8 mouse cellular contexts compared by ENCODE assay signal in genomic region chr9:108305629-108306520, GRCm38 (mm10). TPM values are rescaled to one million over a fixed set of nuclear protein-coding genes. Genes with fewer than 3 reads are reported as not detected.
A peak's percentile ranks its signal among the peaks of the same experiment; 100 is the strongest.
DNase-seq lines count a peak whose midpoint lies in the region; ATAC-seq and TF ChIP-seq lines count a peak whose summit lies in the region.

TSS of gene Rhoa (plus strand) at chr9:108306129.
TSS of gene Tcta (minus strand) at chr9:108306160.

- WGBS in kidney, embryonic 14.5 days = under 1% methylated on average over 77 of the region's 81 CpGs
- under 1% methylated on average over 79 of the region's 81 CpGs for WGBS in limb, embryonic 15.5 days

- H3K4me1 ChIP-seq in bone marrow macrophage, adult 2 months (ENCODE audit: control insufficient read depth, insufficient read depth, low read length) = peaks cover 15% of the 10 kb centered on the region
- H3K4me1 ChIP-seq in embryonic fibroblast, embryonic 13.5 days (ENCODE audit: control insufficient read depth, insufficient read depth, low read length) = no peaks in the 10 kb centered on the region; the same call in 1 of the 2 replicates
- H3K4me1 ChIP-seq in kidney, embryonic 14.5 days (ENCODE audit: control insufficient read depth, insufficient read depth, low read length) = peaks cover 24% of the 10 kb centered on the region
- H3K4me1 ChIP-seq in limb, embryonic 15.5 days = peaks cover 19% of the 10 kb centered on the region

- H3K4me3 ChIP-seq in bone marrow macrophage, adult 2 months (ENCODE audit: insufficient read depth, low read length) = peak within 1 kb of the TSS; percentile 94
- H3K4me3 ChIP-seq in embryonic fibroblast, embryonic 13.5 days (ENCODE audit: insufficient read depth, low read length) = peak within 1 kb of the TSS; percentile 78
- H3K4me3 ChIP-seq in kidney, embryonic 14.5 days (ENCODE audit: low read length) = peak within 1 kb of the TSS; percentile 76
- H3K4me3 ChIP-seq in limb, embryonic 15.5 days = peak within 1 kb of the TSS; percentile 89

- peak within 1 kb of the TSS; percentile 95 for H3K9ac ChIP-seq in kidney, embryonic 14.5 days (ENCODE audit: low read depth, low read length)
- H3K9ac ChIP-seq in limb, embryonic 15.5 days = peak within 1 kb of the TSS; percentile 97

- H3K36me3 ChIP-seq in kidney, embryonic 14.5 days (ENCODE audit: control insufficient read depth, insufficient read depth, low read length) = peaks cover 25% of the 10 kb centered on the region
- peaks cover 27% of the 10 kb centered on the region for H3K36me3 ChIP-seq in limb, embryonic 15.5 days

- no peak for TF ChIP-seq CTCF in bone marrow macrophage, adult 2 months (IDR thresholded peaks at IDR 0.05; ENCODE audit: low read depth, low read length)
- TF ChIP-seq CTCF in embryonic fibroblast, embryonic 13.5 days (IDR thresholded peaks at IDR 0.05; ENCODE audit: borderline replicate concordance, insufficient read depth, low read length) = no peak

- peak; percentile 100 for DNase-seq in A20 (ENCODE audit: low read depth, low spot score)
- peak; percentile 100 for DNase-seq in heart, adult 9 months (ENCODE audit: low spot score in 2 of 2)
- DNase-seq in monocyte, adult 2 months (ENCODE audit: low read depth in 1 of 2, low spot score in 2 of 2) = peak; percentile 97 to 99
- peak; percentile 99 to 100 for DNase-seq in spleen, postnatal 36 days (ENCODE audit: low spot score in 2 of 2)

- peak within 1 kb of the TSS; percentile 81 for H3K4me2 ChIP-seq in kidney, embryonic 14.5 days (replicated peaks; ENCODE audit: low read depth, low read length)
- peak within 1 kb of the TSS; percentile 83 for H3K4me2 ChIP-seq in limb, embryonic 15.5 days

- no peaks in the 10 kb centered on the region for H3K27me3 ChIP-seq in kidney, embryonic 14.5 days (ENCODE audit: control insufficient read depth, insufficient read depth, low read length)
- H3K27me3 ChIP-seq in limb, embryonic 15.5 days = no peaks in the 10 kb centered on the region

- 0 out of 2 replicates have a peak, but pooled peaks have one; percentile 78 for TF ChIP-seq POLR2A in bone marrow macrophage, adult 2 months (IDR thresholded peaks at IDR 0.05; ENCODE audit: borderline replicate concordance, low read depth, low read length)
- peak; percentile 92 for TF ChIP-seq POLR2A in embryonic fibroblast, embryonic 13.5 days (IDR thresholded peaks at IDR 0.05; ENCODE audit: low read depth, low read length)

- peak within 1 kb of the TSS; percentile 99 for H3K27ac ChIP-seq in bone marrow macrophage, adult 2 months (ENCODE audit: insufficient read depth, low read depth, low read length)
- H3K27ac ChIP-seq in embryonic fibroblast, embryonic 13.5 days (ENCODE audit: insufficient read depth, low read length) = peak within 1 kb of the TSS; percentile 99
- H3K27ac ChIP-seq in kidney, embryonic 14.5 days (ENCODE audit: low read depth, low read length) = peak within 1 kb of the TSS; percentile 100
- peak within 1 kb of the TSS; percentile 100 for H3K27ac ChIP-seq in limb, embryonic 15.5 days

- ATAC-seq in kidney, embryonic 14.5 days (ENCODE audit: low FRiP score, low TSS enrichment) = peak; percentile 98
- peak; percentile 97 for ATAC-seq in limb, embryonic 15.5 days (ENCODE audit: insufficient number of reproducible peaks, low FRiP score, low TSS enrichment, low read depth)

- no peaks in the 10 kb centered on the region for H3K9me3 ChIP-seq in kidney, embryonic 14.5 days (ENCODE audit: control insufficient read depth, low read length)
- H3K9me3 ChIP-seq in limb, embryonic 15.5 days = no peaks in the 10 kb centered on the region

RNA-seq across cellular contexts. Expression of gene Rhoa, which starts in this region (rescaled TPM):
- 499 and 511 TPM in 2 replicates for polyA plus RNA-seq in bone marrow macrophage, adult 2 months (2012; ENCODE audit: insufficient read depth, insufficient read length, missing spikeins)
- 575 and 590 TPM in 2 replicates for polyA plus RNA-seq in embryonic fibroblast, embryonic 13.5 days (2011; ENCODE audit: insufficient read length, low read depth, missing spikeins)
- polyA plus RNA-seq in kidney, embryonic 14.5 days (2014; fragmentation: Nextera tagmentation; extraction: Ambion mirVana) = 317 and 358 TPM in 2 replicates
- 470 and 473 TPM in 2 replicates for polyA plus RNA-seq in limb, embryonic 15.5 days (2015; fragmentation: Nextera tagmentation; extraction: Ambion mirVana)

RNA-seq across cellular contexts. Expression of gene Tcta, which starts in this region (rescaled TPM):
- polyA plus RNA-seq in bone marrow macrophage, adult 2 months (2012; ENCODE audit: insufficient read depth, insufficient read length, missing spikeins) = 10.5 and 11.2 TPM in 2 replicates
- polyA plus RNA-seq in embryonic fibroblast, embryonic 13.5 days (2011; ENCODE audit: insufficient read length, low read depth, missing spikeins) = 22.9 and 24.5 TPM in 2 replicates
- polyA plus RNA-seq in kidney, embryonic 14.5 days (2014; fragmentation: Nextera tagmentation; extraction: Ambion mirVana) = 26.6 and 27.8 TPM in 2 replicates
- polyA plus RNA-seq in limb, embryonic 15.5 days (2015; fragmentation: Nextera tagmentation; extraction: Ambion mirVana) = 44.3 and 47.6 TPM in 2 replicates

Comparison
In these comparisons a context has a peak if more than half of its experiments do, and no peak if none do; other contexts are left out.
1. Peak in every context shown above with its lines: DNase-seq, ATAC-seq, H3K4me3 ChIP-seq and H3K27ac ChIP-seq.